Mouse (Mus musculus): ENCODE results near the gene Man1b1.

GRCm38 (mm10) chr2:25371764-25372643 lies 39.9 kb downstream of the Man1b1 start, which contains the start of gene Sapcd2:
- TF ChIP-seq EP300 (IDR thresholded peaks at IDR 0.05; ENCODE audit: low read depth): no peak
- TF ChIP-seq CTCF (IDR thresholded peaks at IDR 0.05; ENCODE audit: low read depth): no peak
